Mouse (Mus musculus) intestine, postnatal 0 days (tissue): ENCODE results near the gene Enkd1. TPM values are rescaled to one million over a fixed set of nuclear protein-coding genes. Genes with fewer than 3 reads are reported as not detected.

Experiments used
- ATAC-seq: fragments of 200-750 bp; cut with Nextera tagmentation; 2 replicates; pipeline ENCODE4 v1.8.0; 2017; ENCODE audit warnings: mild to moderate bottlenecking, moderate TSS enrichment, moderate library complexity
- H3K27ac ChIP-seq: fragments of 300-500 bp; sonication (generic); 2 replicates; pipeline ENCODE4 v1.5.1; 2014; ENCODE audit warnings: mild to moderate bottlenecking, low read depth, low read length, moderate library complexity
- H3K27me3 ChIP-seq: fragments of 300-500 bp; sonication (generic); replicated peaks from 2 replicates; pipeline ENCODE4 v1.6.1; 2014; ENCODE audit warnings: low read length, mixed read lengths; ENCODE audit not compliant: control insufficient read depth, insufficient read depth
- H3K36me3 ChIP-seq: fragments of 300-500 bp; sonication (generic); 2 replicates; pipeline ENCODE4 v1.6.1; 2014; ENCODE audit warnings: mild to moderate bottlenecking, moderate library complexity; ENCODE audit not compliant: control insufficient read depth, insufficient read depth
- H3K4me1 ChIP-seq: fragments of 300-500 bp; sonication (generic); replicated peaks from 2 replicates; pipeline ENCODE4 v1.6.1; 2014; ENCODE audit warnings: antibody characterized with exemption, low read length, mixed read lengths; ENCODE audit not compliant: control insufficient read depth, insufficient read depth
- H3K4me2 ChIP-seq: fragments of 300-500 bp; sonication (generic); replicated peaks from 2 replicates; pipeline ENCODE4 v1.6.1; 2014; ENCODE audit warnings: low read depth, mild to moderate bottlenecking, moderate library complexity
- H3K4me3 ChIP-seq: fragments of 300-500 bp; sonication (generic); 2 replicates; pipeline ENCODE4 v1.5.1; 2014; ENCODE audit warnings: low read depth, low read length
- H3K9ac ChIP-seq: fragments of 300-500 bp; sonication (generic); 2 replicates; pipeline ENCODE4 v1.6.1; 2014; ENCODE audit warnings: mild to moderate bottlenecking, low read depth, low read length
- H3K9me3 ChIP-seq: fragments of 300-500 bp; sonication (generic); 2 replicates; pipeline ENCODE4 v1.6.1; 2016; ENCODE audit warnings: mixed run types; ENCODE audit not compliant: control insufficient read depth
- CTCF ChIP-seq: sonication (generic); IDR thresholded peaks from 2 replicates; pipeline ENCODE4 v1.5.1; 2016; ENCODE audit warnings: low read depth, mild to moderate bottlenecking, control low read depth, antibody characterized with exemption, moderate library complexity
- WGBS: fragments of 180-500 bp; shearing (Covaris S2); extraction: QIAGEN DNeasy Blood & Tissue Kit; methylation state at CpG from one replicate; pipeline ENCODE4 v1.1.7; 2014; 5-methylcytosine and 5-hydroxymethylcytosine counted together
- polyA plus RNA-seq: library from polyadenylated mRNA; unstranded; fragments of >200 nt; fragmentation: Nextera tagmentation; extraction: Ambion mirVana; gene quantifications from 2 replicates; pipeline ENCODE4 v1.2.1, GENCODE M21; 2015

The Enkd1 gene
- polyA plus RNA-seq, 1 experiment from 2014 or later, result 3.8 TPM

DNA sequence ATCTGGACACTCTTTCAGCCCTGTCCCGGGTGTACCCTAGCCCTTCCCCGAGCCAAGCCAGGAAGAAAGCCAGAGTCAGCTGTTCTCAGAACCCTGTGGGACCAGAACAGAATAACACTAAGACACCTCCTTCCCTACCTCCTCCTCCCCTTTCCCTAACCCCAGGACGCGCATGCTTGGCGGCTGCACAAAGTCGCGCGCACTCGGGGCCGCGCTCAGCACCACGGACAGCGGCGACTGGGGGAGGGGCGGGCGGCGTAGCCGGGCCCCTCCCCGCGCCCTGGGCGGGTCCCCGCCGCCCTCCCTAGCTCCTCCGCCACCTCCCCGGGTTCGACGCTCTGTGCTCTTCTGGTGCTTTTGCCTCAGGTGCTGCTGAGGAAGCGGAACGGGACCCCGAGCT lies 14.4 kb downstream of the Enkd1 start:
- peak; percentile 39 for ATAC-seq
- TF ChIP-seq CTCF, result no peak
- 2% methylated on average over 28 of the region's 30 CpGs for WGBS

DNA sequence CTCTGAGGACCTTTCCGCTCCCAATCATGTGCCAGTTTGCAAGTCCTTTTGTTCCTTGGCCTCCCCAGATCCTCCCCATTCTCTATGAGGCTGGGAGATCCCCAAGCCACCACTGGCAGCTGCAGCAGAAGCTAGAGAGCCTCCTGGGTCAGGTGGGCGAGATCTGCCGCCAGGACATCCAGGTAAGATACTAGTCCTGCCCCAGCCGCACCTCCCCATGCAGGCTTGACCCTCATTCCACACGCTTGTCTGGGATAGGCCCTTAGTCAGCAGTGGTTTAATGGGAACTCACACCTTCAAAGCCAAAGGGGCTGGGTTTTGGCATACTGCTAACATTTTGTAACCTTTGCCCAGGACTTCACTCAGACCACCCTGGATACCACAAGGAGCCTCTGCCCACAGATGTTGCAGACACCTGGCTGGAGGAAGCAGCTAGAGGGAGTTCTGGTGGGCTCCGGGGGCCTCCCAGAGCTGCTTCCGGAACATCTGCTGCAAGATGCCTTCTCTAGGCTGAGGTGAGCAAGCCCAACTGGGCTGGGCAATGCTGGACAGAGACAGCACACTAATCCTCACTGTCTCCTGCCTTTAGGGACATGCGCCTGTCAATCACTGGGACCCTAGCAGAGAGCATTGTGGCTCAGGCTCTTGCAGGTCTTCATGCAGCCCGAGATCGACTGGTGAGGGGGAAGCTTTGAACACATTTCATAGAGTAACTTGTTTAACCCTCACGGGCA lies 15.4 kb downstream of the Enkd1 start:
- H3K9ac ChIP-seq, result no peak overlapping the region
- 92% methylated on average over 11 of the region's 11 CpGs for WGBS
- peaks cover 3% of the 10 kb centered on the region; the same call in 1 of the 2 replicates for H3K27me3 ChIP-seq
- H3K4me3 ChIP-seq, result no peak overlapping the region
- no peak for ATAC-seq
- H3K27ac ChIP-seq, result no peak overlapping the region
- peaks cover 10% of the 10 kb centered on the region; the same call in 1 of the 2 replicates for H3K36me3 ChIP-seq
- H3K9me3 ChIP-seq, result no peaks in the 10 kb centered on the region
- TF ChIP-seq CTCF, result no peak
- H3K4me1 ChIP-seq, result peaks cover 5% of the 10 kb centered on the region; the same call in 1 of the 2 replicates
- H3K4me2 ChIP-seq, result no peak overlapping the region

More for the DNA sequence above, 14.4 kb downstream of the Enkd1 start:
- H3K4me1 ChIP-seq, result peaks cover 5% of the 10 kb centered on the region; the same call in 1 of the 2 replicates
- peaks cover 20% of the 10 kb centered on the region; the same call in 1 of the 2 replicates for H3K36me3 ChIP-seq
- H3K4me3 ChIP-seq, result peak overlapping the region; percentile 45
- H3K9me3 ChIP-seq, result no peaks in the 10 kb centered on the region
- H3K4me2 ChIP-seq, result peak overlapping the region; percentile 95
- H3K27me3 ChIP-seq, result peaks cover 3% of the 10 kb centered on the region; the same call in 1 of the 2 replicates
- H3K27ac ChIP-seq, result no peak overlapping the region
- H3K9ac ChIP-seq, result peak overlapping the region; percentile 11; the same call in 1 of the 2 replicates

DNA sequence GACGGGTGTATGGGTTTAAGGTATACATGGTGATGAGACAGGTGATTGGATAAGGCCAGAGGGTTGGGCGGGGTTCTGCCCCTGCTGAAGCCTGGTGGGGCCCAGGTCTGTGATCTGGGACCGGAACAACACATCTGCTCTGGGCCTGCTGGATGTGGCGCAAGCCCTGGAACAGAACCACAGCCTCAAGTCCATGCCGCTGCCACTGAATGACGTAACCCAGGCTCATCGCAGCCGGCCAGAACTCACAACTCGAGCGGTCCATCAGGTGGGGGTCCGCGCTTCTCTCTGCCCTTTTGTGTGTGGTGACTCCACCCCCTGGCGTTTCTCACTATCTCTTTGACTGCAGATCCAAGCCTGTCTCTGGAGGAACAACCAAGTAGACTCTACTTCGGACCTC lies 17.0 kb downstream of the Enkd1 start:
- Histone ChIP-seq H3K4me2 (no peak overlapping the region), H3K4me3 (no peak overlapping the region), H3K27ac (no peak overlapping the region), H3K9me3 (no peaks in the 10 kb centered on the region), H3K4me1 (peaks cover 5% of the 10 kb centered on the region; the same call in 1 of the 2 replicates), H3K9ac (no peak overlapping the region), H3K27me3 (peaks cover 3% of the 10 kb centered on the region; the same call in 1 of the 2 replicates), H3K36me3 (no peaks in the 10 kb centered on the region)
- WGBS, result 79% methylated on average over 14 of the region's 14 CpGs
- no peak for ATAC-seq
- TF ChIP-seq CTCF, result no peak

DNA sequence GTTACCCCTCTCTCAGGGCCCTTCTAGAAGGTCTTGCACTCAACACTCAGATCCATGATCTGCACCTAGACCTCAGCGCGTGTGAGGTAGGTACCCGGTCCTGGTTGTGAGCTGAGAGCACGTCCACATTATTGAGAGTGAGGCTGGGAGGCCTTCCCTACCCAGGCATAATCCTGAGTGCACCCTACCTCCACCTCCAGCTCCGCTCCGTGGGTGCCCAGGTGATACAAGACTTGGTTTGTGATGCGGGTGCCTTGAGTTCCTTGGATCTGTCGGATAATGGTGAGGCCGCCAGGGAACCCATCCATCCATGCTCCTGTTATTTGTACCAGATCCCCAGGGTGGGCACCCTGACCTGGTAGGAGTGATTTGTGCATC lies 18.0 kb downstream of the Enkd1 start:
- H3K4me3 ChIP-seq, result no peak overlapping the region
- 95% methylated on average over 9 of the region's 9 CpGs for WGBS
- H3K4me1 ChIP-seq, result peaks cover 5% of the 10 kb centered on the region; the same call in 1 of the 2 replicates
- H3K27me3 ChIP-seq, result peaks cover 3% of the 10 kb centered on the region; the same call in 1 of the 2 replicates
- H3K9ac ChIP-seq, result no peak overlapping the region
- no peak overlapping the region for H3K4me2 ChIP-seq
- no peaks in the 10 kb centered on the region for H3K36me3 ChIP-seq
- TF ChIP-seq CTCF, result no peak
- ATAC-seq, result no peak
- no peak overlapping the region for H3K27ac ChIP-seq
- no peaks in the 10 kb centered on the region for H3K9me3 ChIP-seq

DNA sequence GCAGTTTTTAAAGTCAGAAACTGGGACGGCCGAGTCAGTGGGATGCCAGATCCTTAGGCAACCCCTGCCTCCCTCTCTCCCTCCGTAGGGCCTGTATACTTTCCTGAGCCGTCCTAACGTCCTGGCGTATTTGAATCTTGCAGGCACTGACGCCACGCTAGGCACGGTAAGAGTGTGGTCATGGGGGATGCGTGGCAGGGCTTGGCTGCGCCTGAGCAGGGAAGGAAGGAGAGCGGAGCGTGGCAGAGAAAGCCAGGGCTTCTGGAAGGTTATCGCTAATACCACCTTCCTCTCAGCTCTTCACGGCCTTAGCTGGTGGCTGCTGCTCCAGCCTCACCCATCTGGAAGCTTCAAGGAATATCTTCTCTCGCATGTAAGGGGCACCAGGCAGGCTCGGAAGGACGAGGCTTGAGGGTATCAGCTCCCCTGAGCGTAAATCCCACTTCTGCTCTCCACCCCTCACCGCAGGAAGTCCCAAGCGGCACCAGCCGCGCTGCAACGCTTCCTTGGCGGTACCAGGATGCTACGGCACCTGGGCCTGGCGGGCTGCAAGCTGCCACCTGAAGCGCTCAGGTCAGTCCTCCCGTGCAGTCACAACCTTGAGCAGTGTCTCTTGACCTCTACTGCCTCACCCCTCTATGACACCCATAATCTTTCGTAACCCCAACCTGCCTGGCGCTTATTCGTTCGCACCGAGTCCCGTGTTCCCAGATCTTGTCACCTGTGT lies 18.6 kb downstream of the Enkd1 start:
- H3K4me1 ChIP-seq, result peaks cover 5% of the 10 kb centered on the region; the same call in 1 of the 2 replicates
- H3K27ac ChIP-seq, result no peak overlapping the region
- no peak overlapping the region for H3K4me2 ChIP-seq
- H3K9ac ChIP-seq, result no peak overlapping the region
- ATAC-seq, result no peak
- TF ChIP-seq CTCF, result no peak
- no peaks in the 10 kb centered on the region for H3K9me3 ChIP-seq
- peaks cover 2% of the 10 kb centered on the region; the same call in 1 of the 2 replicates for H3K27me3 ChIP-seq
- WGBS, result 68% methylated on average over 35 of the region's 35 CpGs
- no peak overlapping the region for H3K4me3 ChIP-seq
- H3K36me3 ChIP-seq, result 0 out of 2 replicates have a peak, but pooled peaks cover 2% of the 10 kb centered on the region

DNA sequence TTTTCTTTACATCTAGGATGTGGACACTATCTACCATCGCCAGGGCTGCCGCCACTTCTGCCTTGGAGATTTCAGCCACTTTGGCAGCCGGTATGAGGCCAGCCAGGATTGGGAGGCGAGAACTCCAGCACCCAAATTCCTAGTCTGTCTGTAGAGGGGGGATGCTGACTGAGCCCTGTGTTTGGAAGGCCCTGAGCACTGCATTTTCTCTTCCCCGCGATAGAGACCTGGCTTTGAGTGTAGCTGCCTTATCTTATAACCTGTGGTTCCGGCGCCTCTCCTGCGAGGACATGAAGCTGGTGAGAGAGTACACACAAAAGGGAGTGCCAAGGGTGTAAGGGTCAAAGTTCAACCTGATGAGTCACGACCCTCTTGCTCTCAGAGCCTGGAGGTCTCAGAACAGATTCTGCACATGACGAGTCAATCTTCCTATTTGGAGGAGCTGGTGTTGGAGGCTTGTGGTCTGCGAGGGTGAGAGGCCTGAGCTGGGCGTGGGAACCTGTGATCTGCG lies 19.7 kb downstream of the Enkd1 start:
- TF ChIP-seq CTCF, result no peak
- no peak for ATAC-seq
- WGBS, result 51% methylated on average over 14 of the region's 14 CpGs
- Histone ChIP-seq H3K27me3 (no peaks in the 10 kb centered on the region), H3K9me3 (no peaks in the 10 kb centered on the region), H3K4me3 (no peak overlapping the region), H3K9ac (no peak overlapping the region), H3K36me3 (peaks cover 13% of the 10 kb centered on the region; the same call in 1 of the 2 replicates), H3K4me1 (no peaks in the 10 kb centered on the region), H3K27ac (no peak overlapping the region), H3K4me2 (no peak overlapping the region)
